Mouse (Mus musculus) MEL (cell line): Measurements from ENCODE around the gene Lrrc56.

Experiments
- CTCF ChIP-seq, 3 experiments: IDR thresholded peaks in 2 of 3; conservative IDR thresholded peaks in 1 of 3; 2 replicates each; pipeline ENCODE4 v1.5.1; 2011 to 2012; ENCODE audit warnings: low read length in 3 of 3, low read depth in 2 of 3, mild to moderate bottlenecking in 2 of 3, improper control_type of control experiment in 1 of 3, inconsistent platforms in 1 of 3, mixed read lengths in 1 of 3, moderate library complexity in 1 of 3; ENCODE audit not compliant: control insufficient read depth in 1 of 3, insufficient read depth in 1 of 3, poor library complexity in 1 of 3, severe bottlenecking in 1 of 3
- TAL1 ChIP-seq: IDR thresholded peaks from 2 replicates; pipeline ENCODE4 v1.6.1; 2012; ENCODE audit warnings: mild to moderate bottlenecking, inconsistent platforms, low read length, moderate library complexity, mixed read lengths

DNA sequence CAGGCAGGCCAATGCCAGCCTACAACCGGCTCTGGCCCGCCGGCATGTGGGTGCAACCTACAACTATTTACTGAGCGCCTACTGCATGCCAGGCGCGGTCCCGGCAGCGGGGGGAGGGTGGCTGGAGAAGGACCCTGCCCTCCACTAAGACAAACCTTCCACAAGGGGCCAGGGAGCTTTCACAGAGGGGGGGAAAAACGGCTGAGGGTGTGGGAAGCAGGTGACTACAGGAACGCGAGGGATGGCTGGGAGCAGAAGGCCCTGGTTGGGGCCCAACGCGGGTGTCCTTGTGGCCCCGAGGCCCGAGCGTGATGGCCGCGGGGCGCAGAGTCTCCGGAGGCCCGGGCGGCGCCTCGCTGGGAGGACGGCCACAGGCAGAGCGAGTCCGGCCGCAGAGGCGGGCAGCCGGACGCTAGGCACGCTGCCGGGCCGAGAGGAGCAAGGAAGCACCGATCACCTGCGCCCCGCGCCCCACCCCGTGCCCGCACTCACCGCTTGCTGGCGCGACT, 555 bp upstream of the Lrrc56 start:
- TF ChIP-seq CTCF (IDR thresholded peaks at IDR 0.05 in 2 of 3, conservative IDR thresholded peaks at IDR 0.05 in 1 of 3; ENCODE audit: control insufficient read depth in 1 of 3, insufficient read depth in 1 of 3, low read depth in 2 of 3, low read length in 3 of 3, poor library complexity in 1 of 3, severe bottlenecking in 1 of 3) = no peak
- no peak for TF ChIP-seq TAL1
